Comparison of ENCODE assay signal across 8 mouse cellular contexts in genomic region chr9:44482552-44482951, GRCm38 (mm10). TPM values are rescaled to one million over a fixed set of nuclear protein-coding genes. Genes with fewer than 3 reads are reported as not detected.
DNase-seq lines count a peak whose midpoint lies in the region; ATAC-seq lines count a peak whose summit lies in the region.

Gene Bcl9l, plus strand, starts transcription at chr9:44482825.

- H3K27me3 ChIP-seq in forebrain, embryonic 12.5 days = peaks cover 4% of the 10 kb centered on the region; the same call in 1 of the 2 replicates
- H3K27me3 ChIP-seq in heart, embryonic 16.5 days (ENCODE audit: control insufficient read depth, insufficient read depth, low read length) = no peaks in the 10 kb centered on the region
- H3K27me3 ChIP-seq in liver, embryonic 15.5 days = peaks cover 74% of the 10 kb centered on the region
- H3K27me3 ChIP-seq in neural tube, embryonic 11.5 days (ENCODE audit: control insufficient read depth, insufficient read depth, low read length) = no peaks in the 10 kb centered on the region
- H3K27me3 ChIP-seq in stomach, embryonic 16.5 days (ENCODE audit: control insufficient read depth, insufficient read depth, low read length) = no peaks in the 10 kb centered on the region

- H3K9ac ChIP-seq in forebrain, embryonic 12.5 days = peak within 1 kb of the TSS; percentile 99
- H3K9ac ChIP-seq in heart, embryonic 16.5 days (ENCODE audit: low read length) = peak within 1 kb of the TSS; percentile 99
- peak within 1 kb of the TSS; percentile 63 for H3K9ac ChIP-seq in liver, embryonic 15.5 days
- H3K9ac ChIP-seq in neural tube, embryonic 11.5 days (ENCODE audit: low read length) = peak within 1 kb of the TSS; percentile 88
- peak within 1 kb of the TSS; percentile 98 for H3K9ac ChIP-seq in stomach, embryonic 16.5 days (ENCODE audit: low read length)

- DNase-seq in brain, embryonic 18.5 days (ENCODE audit: low read depth, low spot score) = peak; percentile 87
- peak; percentile 96 for DNase-seq in kidney, postnatal 36 days
- peak; percentile 95 for DNase-seq in neural tube, embryonic 11.5 days (ENCODE audit: low spot score)

- peak within 1 kb of the TSS; percentile 96 for H3K4me3 ChIP-seq in forebrain, embryonic 12.5 days (replicated peaks)
- peak within 1 kb of the TSS; percentile 96 for H3K4me3 ChIP-seq in heart, embryonic 16.5 days (ENCODE audit: low read length)
- H3K4me3 ChIP-seq in liver, embryonic 15.5 days (replicated peaks) = peak within 1 kb of the TSS; percentile 66
- peak within 1 kb of the TSS; percentile 94 for H3K4me3 ChIP-seq in neural tube, embryonic 11.5 days (ENCODE audit: low read depth, low read length)
- peak within 1 kb of the TSS; percentile 94 for H3K4me3 ChIP-seq in stomach, embryonic 16.5 days (replicated peaks; ENCODE audit: low read length)

- no peaks in the 10 kb centered on the region for H3K36me3 ChIP-seq in forebrain, embryonic 12.5 days (replicated peaks)
- no peaks in the 10 kb centered on the region for H3K36me3 ChIP-seq in heart, embryonic 16.5 days (ENCODE audit: control insufficient read depth, insufficient read depth)
- H3K36me3 ChIP-seq in liver, embryonic 15.5 days (replicated peaks) = no peaks in the 10 kb centered on the region
- no peaks in the 10 kb centered on the region for H3K36me3 ChIP-seq in neural tube, embryonic 11.5 days (ENCODE audit: control insufficient read depth, insufficient read depth, low read length)
- no peaks in the 10 kb centered on the region for H3K36me3 ChIP-seq in stomach, embryonic 16.5 days (ENCODE audit: control insufficient read depth, insufficient read depth, low read length)

- peak within 1 kb of the TSS; percentile 93 for H3K4me2 ChIP-seq in forebrain, embryonic 12.5 days
- peak within 1 kb of the TSS; percentile 95 for H3K4me2 ChIP-seq in heart, embryonic 16.5 days (ENCODE audit: low read depth, low read length)
- peak within 1 kb of the TSS; percentile 73 for H3K4me2 ChIP-seq in liver, embryonic 15.5 days
- peak within 1 kb of the TSS; percentile 74 for H3K4me2 ChIP-seq in neural tube, embryonic 11.5 days (ENCODE audit: low read depth)
- peak within 1 kb of the TSS; percentile 87 for H3K4me2 ChIP-seq in stomach, embryonic 16.5 days (ENCODE audit: low read depth, low read length)

- H3K9me3 ChIP-seq in forebrain, embryonic 12.5 days = no peaks in the 10 kb centered on the region
- H3K9me3 ChIP-seq in heart, embryonic 16.5 days (replicated peaks; ENCODE audit: control insufficient read depth, low read length) = no peaks in the 10 kb centered on the region
- no peaks in the 10 kb centered on the region for H3K9me3 ChIP-seq in liver, embryonic 15.5 days (replicated peaks)
- no peaks in the 10 kb centered on the region for H3K9me3 ChIP-seq in neural tube, embryonic 11.5 days (ENCODE audit: control insufficient read depth, low read length)
- no peaks in the 10 kb centered on the region for H3K9me3 ChIP-seq in stomach, embryonic 16.5 days (replicated peaks; ENCODE audit: control insufficient read depth, low read length)

- peaks cover 67% of the 10 kb centered on the region for H3K4me1 ChIP-seq in forebrain, embryonic 12.5 days
- peaks cover 53% of the 10 kb centered on the region for H3K4me1 ChIP-seq in heart, embryonic 16.5 days (ENCODE audit: control insufficient read depth, insufficient read depth, low read length)
- H3K4me1 ChIP-seq in liver, embryonic 15.5 days (replicated peaks) = peaks cover 49% of the 10 kb centered on the region
- peaks cover 54% of the 10 kb centered on the region for H3K4me1 ChIP-seq in neural tube, embryonic 11.5 days (ENCODE audit: control insufficient read depth, insufficient read depth, low read length)
- H3K4me1 ChIP-seq in stomach, embryonic 16.5 days (ENCODE audit: control insufficient read depth, insufficient read depth, low read length) = peaks cover 51% of the 10 kb centered on the region

- peak within 1 kb of the TSS; percentile 97 for H3K27ac ChIP-seq in forebrain, embryonic 12.5 days
- peak within 1 kb of the TSS; percentile 95 for H3K27ac ChIP-seq in heart, embryonic 16.5 days (ENCODE audit: low read length)
- peak within 1 kb of the TSS; percentile 69 for H3K27ac ChIP-seq in liver, embryonic 15.5 days (replicated peaks)
- peak within 1 kb of the TSS; percentile 88 for H3K27ac ChIP-seq in neural tube, embryonic 11.5 days (ENCODE audit: low read depth, low read length)
- H3K27ac ChIP-seq in stomach, embryonic 16.5 days (ENCODE audit: low read length) = peak within 1 kb of the TSS; percentile 97

- ATAC-seq in CD4-positive, CD25-positive, alpha-beta regulatory T cell, adult 4 months = peak; percentile 70
- ATAC-seq in forebrain, embryonic 12.5 days (ENCODE audit: low FRiP score) = peak; percentile 72
- ATAC-seq in heart, embryonic 16.5 days (replicated peaks; ENCODE audit: extremely low read depth, insufficient read depth, low FRiP score) = peak; percentile 49
- peak; percentile 22; the same call in 1 of the 2 replicates for ATAC-seq in liver, embryonic 15.5 days (ENCODE audit: insufficient read depth)
- peak; percentile 52; the same call in 1 of the 2 replicates for ATAC-seq in neural tube, embryonic 11.5 days (ENCODE audit: insufficient read depth, low FRiP score, low TSS enrichment)
- peak; percentile 49 for ATAC-seq in stomach, embryonic 16.5 days (ENCODE audit: insufficient read depth, low FRiP score)

- WGBS in forebrain, embryonic 12.5 days = under 1% methylated on average over 24 of the region's 31 CpGs
- WGBS in heart, embryonic 16.5 days = 1% methylated on average over 16 of the region's 31 CpGs
- under 1% methylated on average over 31 of the region's 31 CpGs for WGBS in liver, embryonic 15.5 days (ENCODE audit: insufficient replicate concordance)
- 0% methylated on average over 11 of the region's 31 CpGs for WGBS in neural tube, embryonic 11.5 days
- under 1% methylated on average over 30 of the region's 31 CpGs for WGBS in stomach, embryonic 16.5 days

RNA-seq across cellular contexts. Expression of gene Bcl9l, which starts in this region (rescaled TPM):
- 10 to 100 TPM; 13.3 to 17.6 TPM for polyA plus RNA-seq in CD4-positive, CD25-positive, alpha-beta regulatory T cell, adult 4 months (2017; shearing (Covaris generic))
- polyA plus RNA-seq in forebrain, embryonic 12.5 days (2016; fragmentation: Nextera tagmentation; extraction: Ambion mirVana) = 10.6 and 10.7 TPM in 2 replicates
- 11.1 and 11.3 TPM in 2 replicates for polyA plus RNA-seq in heart, embryonic 16.5 days (2015; fragmentation: Nextera tagmentation; extraction: Ambion mirVana)
- 1.9 and 2.3 TPM in 2 replicates for polyA plus RNA-seq in liver, embryonic 15.5 days (2015; fragmentation: Nextera tagmentation; extraction: Ambion mirVana)
- polyA plus RNA-seq in neural tube, embryonic 11.5 days (2014; fragmentation: Nextera tagmentation; extraction: Ambion mirVana) = 8.0 and 8.8 TPM in 2 replicates
- 9.0 and 10.6 TPM in 2 replicates for polyA plus RNA-seq in stomach, embryonic 16.5 days (2015; fragmentation: Nextera tagmentation; extraction: Ambion mirVana)

Comparison
In these comparisons a context has a peak if more than half of its experiments do, and no peak if none do; other contexts are left out.
1. Peak in every context shown above with its lines: DNase-seq, ATAC-seq, H3K4me3 ChIP-seq and H3K27ac ChIP-seq.
2. ATAC-seq: peak in every context shown above with its lines; median percentile 72 in forebrain, embryonic 12.5 days; 70 in CD4-positive, CD25-positive, alpha-beta regulatory T cell, adult 4 months; 52 in neural tube, embryonic 11.5 days; 49 in heart, embryonic 16.5 days; 49 in stomach, embryonic 16.5 days; 22 in liver, embryonic 15.5 days.